Mouse (Mus musculus): ENCODE measurements at regions not wholly inside any gene's neighbourhood (a gene's known extent, or its start where the extent isn't known, plus 50 kb on each side); places are given as distances from the start of the nearest gene placed in this dataset.

- DNase-seq (ENCODE audit: low read depth, low spot score) = peak; percentile 77
Measured at GRCm38 (mm10) chr6:139391307-139391706, 110.5 kb downstream of the Rergl start.

DNA sequence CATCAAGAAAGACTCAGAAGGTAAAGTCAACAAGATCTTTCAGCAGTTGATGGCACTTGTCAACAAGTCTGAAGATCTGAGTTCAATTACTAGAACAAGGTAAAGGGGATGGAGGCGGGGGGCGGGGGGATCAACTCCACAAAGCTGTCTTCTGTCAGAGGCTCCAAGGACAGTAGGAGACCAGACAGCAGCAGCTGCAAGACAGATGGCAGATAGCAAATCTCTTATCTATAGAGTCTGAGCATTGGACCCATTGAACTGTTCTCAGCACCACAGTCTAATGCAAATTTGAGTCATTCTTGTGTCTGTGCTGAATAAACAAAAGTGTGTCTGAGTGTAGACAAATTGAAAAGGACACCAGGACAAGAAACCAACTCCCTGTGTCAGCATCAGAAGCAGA, 150.8 kb downstream of the Rergl start:
- peak; percentile 30 for DNase-seq (ENCODE audit: low read depth, low spot score)

- no peak for DNase-seq (ENCODE audit: low read depth, low spot score)
Measured at GRCm38 (mm10) chr6:139325226-139325625, 176.6 kb downstream of the Rergl start.

GRCm38 (mm10) chr6:139307651-139308050, 194.1 kb downstream of the Rergl start:
- DNase-seq (ENCODE audit: low read depth, low spot score) = no peak

GRCm38 (mm10) chr6:139304306-139304705, 197.5 kb downstream of the Rergl start:
- no peak for DNase-seq (ENCODE audit: low read depth, low spot score)

DNA sequence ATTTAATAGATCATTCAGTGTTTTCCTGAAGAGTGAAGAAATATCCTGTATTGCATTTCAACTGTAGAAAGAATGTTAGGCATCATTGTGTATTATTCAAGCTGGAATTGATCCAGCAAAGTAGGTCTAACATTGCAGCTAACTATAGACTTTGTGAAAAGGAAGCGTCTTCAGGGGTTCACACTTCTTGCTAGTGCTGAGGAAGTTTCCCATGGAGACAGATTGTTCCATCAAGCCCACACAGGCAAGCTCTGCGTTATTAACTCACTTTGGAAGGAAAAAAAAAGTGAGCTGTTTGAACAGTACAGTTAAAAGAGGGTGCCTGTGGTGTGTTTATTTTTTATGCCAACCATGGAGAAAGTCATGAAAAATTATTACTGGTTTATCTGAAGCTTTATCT, 206.1 kb downstream of the Rergl start:
- no peak for DNase-seq (ENCODE audit: low read depth, low spot score)

- no peak for DNase-seq (ENCODE audit: low read depth, low spot score)
Measured at GRCm38 (mm10) chr6:139279093-139279492, 222.7 kb downstream of the Rergl start.

GRCm38 (mm10) chr6:139275512-139275911, 226.3 kb downstream of the Rergl start:
- DNase-seq (ENCODE audit: low read depth, low spot score) = peak; percentile 34

DNA sequence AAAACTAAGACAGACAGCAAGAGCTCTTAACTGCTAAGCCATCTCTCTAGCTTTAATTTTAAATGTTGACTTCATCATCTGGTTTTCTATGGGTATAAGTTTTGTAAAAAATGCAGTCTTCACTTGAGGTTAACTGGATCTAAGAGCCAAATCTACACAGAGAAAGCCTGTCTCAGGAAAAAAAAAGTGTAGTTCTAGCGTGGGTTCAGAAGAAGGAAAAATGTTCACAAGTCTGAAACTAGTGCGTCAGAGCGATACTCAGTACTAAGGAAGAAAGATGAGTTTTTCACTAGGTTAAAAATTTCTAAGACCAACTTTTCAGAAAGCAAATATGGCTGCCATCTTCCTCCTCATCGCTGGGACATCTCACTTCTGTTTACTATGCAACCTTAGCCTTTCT, 248.1 kb downstream of the Rergl start:
- no peak for DNase-seq (ENCODE audit: low read depth, low spot score)

DNA sequence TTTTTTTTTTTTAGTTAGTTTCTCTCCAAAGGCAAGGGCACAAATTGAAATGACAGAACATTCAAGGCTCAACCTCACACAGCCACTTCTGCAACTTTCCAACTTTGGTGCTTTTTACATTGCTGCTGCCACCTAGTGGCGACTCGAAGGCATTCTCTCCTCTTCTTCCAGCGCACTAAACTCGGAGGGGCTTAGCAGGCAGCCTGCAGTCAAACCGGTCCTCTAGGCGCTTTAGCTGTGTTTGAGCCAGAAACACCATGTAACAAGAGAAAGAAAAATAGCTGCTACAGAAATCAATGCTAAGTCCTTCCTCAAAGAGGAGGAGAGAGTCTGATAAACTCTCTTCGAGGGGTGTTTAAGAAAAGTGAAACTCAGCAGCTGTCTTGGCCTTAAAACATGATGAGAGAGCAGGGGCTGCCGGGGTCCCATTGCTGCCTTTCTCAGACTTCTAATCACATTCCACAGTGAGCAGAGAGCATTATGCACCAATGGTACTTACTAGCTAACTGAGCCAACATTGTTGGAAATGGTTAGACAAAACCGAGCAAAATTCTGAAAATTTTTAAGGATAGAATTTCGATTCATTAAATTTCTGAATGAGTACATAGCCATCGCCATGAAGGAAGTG, 252.7 kb downstream of the Rergl start:
- DNase-seq (ENCODE audit: low read depth, low spot score) = peak; percentile 67

DNA sequence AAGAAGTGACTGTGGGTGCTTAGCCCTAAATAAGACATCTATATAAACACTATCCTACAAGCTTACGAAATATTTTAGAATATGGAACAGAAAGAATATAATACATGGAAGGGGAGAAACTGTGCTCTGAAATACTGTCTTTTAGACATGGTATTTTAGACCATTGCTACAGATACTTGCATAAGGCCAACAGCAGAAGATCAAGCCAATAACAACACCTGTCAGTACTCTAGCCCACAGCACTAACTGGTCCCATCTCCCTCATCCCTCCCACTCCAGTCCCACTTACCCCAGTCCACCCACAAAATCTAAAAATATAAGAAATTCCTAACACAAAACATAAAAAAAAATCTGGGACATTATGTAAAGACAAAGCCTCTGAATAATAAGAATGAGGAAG, 275.6 kb downstream of the Rergl start:
- no peak for DNase-seq (ENCODE audit: low read depth, low spot score)

DNA sequence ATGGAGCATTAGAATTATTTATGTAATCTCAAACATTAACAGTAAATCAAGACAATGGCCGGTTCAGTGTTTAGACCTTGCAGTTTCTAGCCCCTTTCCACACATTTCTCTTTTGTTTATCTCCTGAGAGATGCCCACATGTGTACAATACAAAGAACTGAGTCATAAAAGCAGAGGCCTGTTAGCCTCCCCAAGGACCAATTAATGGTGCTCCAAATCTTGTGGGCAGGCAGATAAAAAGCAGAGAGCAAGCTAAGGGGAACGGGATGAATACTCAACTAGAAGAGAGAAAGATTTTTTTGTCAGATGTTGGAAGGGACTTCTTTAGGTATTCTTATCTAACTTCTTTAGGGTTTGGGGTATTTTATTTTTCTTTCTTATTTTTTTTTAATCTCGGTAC, 287.3 kb downstream of the Rergl start:
- no peak for DNase-seq (ENCODE audit: low read depth, low spot score)

DNA sequence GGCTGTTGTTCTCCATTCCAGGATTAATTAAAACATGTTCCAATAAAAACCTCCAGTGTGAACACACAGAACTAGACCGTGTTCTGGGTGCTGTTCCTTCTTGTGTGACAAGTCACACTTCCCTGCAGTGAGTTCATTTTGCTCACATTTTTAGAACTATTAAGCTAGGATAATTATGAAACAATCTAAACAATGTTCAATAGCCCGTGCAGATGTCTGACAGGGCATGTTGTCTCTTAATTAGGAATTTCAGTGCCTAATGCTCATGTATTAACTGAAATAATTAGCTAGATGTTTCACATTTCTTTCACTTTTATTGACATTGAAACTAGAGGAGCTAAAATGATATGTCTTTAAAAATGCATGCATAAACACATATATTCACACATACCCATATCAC, 291.5 kb downstream of the Rergl start:
- no peak for DNase-seq (ENCODE audit: low read depth, low spot score)

DNA sequence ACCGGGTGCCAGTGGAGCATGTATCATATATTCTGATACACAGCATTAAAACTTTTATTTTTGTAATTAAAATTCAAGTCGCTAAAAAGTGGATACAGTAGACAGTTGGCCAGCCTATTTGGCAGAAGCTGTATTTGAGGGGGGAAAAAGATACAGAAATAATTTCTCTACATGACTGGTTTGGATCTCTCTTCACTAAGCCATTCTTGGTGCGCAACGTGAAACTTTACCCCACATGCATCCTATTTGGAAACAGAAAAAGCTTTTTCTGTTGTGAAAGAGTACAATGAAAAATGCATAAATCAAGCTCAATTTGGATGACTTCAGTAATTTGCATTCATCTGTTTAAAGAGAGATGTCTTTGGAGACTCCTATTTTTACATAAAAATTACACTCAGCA, 303.2 kb downstream of the Rergl start:
- no peak for DNase-seq (ENCODE audit: low read depth, low spot score)

- DNase-seq (ENCODE audit: low read depth, low spot score) = peak; percentile 2
Measured at GRCm38 (mm10) chr6:139186431-139186830, 315.3 kb downstream of the Rergl start.

- DNase-seq (ENCODE audit: low read depth, low spot score) = no peak
Measured at GRCm38 (mm10) chr6:139160352-139160751, 341.4 kb downstream of the Rergl start.

DNA sequence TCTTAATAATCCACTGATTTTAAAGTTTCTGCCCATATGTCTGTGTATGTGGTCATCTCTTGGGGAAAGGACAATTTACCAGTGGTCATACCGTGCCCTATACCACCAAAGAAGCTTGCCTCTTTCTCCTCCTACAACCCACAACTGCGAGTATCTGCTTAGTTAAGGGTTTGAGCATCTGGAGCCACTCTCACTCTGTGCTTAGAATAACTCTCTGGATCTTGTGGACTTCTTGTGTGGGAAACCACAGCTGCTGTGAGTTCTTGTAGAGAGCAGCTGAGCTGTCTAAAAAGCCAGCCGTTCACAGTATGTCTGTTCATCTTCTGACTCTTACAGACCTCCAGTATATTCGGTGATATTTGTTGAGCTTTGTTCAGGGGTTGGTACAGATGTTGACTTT, 342.0 kb downstream of the Rergl start:
- no peak for DNase-seq (ENCODE audit: low read depth, low spot score)

DNA sequence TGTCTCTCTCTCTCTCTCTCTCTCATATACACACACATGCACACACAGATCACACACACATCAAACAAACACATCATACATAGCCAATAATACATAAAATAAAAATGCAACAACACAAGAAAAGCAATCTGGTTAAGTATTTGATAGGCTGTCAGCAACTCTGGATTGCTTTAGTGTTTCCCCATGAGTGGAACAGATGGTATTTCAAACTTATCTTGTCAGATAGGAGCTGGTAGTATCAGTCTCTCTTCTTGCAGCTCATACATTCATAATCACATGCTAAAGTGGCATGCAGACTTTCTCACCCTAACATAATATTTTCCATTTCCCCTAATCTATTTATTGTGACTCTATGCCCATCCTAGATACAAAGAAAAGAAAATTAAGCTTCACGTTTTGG, 347.0 kb downstream of the Rergl start:
- DNase-seq (ENCODE audit: low read depth, low spot score) = no peak

DNA sequence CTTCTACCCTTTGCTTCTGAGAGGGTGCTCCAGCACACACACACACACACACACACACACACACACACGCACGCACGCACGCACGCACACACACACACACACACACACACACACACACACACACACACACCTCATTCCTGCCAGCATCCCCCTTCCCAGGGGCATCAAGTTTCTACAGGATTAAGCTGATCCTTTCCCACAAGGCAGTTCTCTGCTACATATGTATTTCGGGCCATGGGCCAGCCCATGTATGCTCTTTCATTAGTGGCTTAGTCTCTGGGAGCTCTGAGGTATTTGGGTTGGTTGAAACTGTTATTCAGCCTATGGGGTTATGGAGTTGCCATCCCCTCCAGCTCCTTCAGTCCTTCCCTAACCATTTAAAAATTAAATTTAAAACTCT, 366.1 kb downstream of the Rergl start:
- DNase-seq (ENCODE audit: low read depth, low spot score) = no peak

- DNase-seq (ENCODE audit: low read depth, low spot score) = no peak
Measured at GRCm38 (mm10) chr6:139132083-139132679, 369.6 kb downstream of the Rergl start.

DNA sequence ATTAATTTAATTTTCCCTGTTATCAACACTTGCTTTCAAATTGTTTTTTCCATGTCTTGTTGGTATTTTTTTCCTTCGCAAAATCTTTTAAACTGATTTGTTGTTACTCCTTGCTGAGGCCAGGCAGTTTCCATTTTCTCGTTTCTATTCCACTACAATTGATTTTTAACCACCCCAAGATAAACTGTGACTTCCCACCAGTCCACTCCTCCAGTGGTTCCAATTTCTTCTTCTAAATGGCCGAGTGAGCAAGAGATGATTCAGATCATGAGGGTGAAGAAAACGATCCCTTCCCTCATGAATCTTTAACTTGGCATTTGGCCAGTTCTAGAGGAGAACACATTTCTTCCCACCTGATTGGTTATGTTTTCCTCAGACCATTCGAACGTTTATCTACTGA, 393.5 kb downstream of the Rergl start:
- no peak for DNase-seq (ENCODE audit: low read depth, low spot score)

DNA sequence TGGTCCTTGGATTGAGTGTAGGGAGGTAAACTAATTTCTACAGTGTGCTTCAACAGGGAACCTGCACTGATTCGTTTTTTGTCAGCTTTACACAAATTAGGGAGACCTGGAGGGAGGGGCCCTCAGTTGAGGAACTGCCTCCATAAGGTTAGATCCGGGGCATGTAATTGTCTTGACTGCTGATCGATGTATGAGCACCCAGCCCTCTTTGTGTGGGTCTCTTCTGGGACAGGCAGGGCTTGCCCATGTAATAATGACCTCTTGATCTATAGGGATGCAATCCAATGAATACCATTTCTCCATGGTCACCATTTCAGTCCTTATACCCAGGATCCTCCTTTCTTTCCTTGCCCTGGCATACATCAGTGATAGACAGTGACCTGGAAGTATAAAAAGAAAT, 398.4 kb downstream of the Rergl start:
- DNase-seq (ENCODE audit: low read depth, low spot score) = no peak

GRCm38 (mm10) chr6:139099273-139099672, 402.5 kb downstream of the Rergl start:
- DNase-seq (ENCODE audit: low read depth, low spot score) = no peak

GRCm38 (mm10) chr6:139075433-139075832, 417.1 kb upstream of the Igbp1b start:
- DNase-seq (ENCODE audit: low read depth, low spot score) = no peak
